Mouse (Mus musculus) embryonic fibroblast, embryonic 13.5 days (primary cell): ENCODE data around the gene Defa21.

Experiments
- CTCF ChIP-seq: IDR thresholded peaks from 2 replicates; pipeline ENCODE4 v1.5.1; 2011; ENCODE audit warnings: mild to moderate bottlenecking, control low read depth, low read length, moderate library complexity, borderline replicate concordance; ENCODE audit not compliant: insufficient read depth
- POLR2A ChIP-seq: IDR thresholded peaks from 2 replicates; pipeline ENCODE4 v1.6.1; 2011; ENCODE audit warnings: low read depth, mild to moderate bottlenecking, control low read depth, low read length, moderate library complexity

DNA sequence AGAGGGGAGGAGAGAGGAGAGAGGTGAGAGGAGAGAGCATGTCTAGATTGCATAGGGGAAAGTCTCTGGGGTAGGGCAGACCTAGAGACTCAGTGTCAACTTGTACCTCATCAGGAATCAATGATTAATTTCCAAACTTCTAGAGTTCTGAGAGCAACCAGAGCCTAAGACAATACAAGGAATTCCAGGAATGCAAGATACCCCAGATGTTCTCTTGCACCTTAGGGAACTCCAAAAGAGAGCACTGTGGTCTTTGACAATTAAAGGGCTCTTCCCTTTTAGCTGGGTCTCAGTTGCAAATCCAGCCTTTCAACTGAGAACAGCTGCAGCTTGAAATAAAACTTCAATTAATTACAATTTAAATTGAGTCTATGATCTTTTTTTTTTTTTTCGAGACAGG lies 45.5 kb upstream of the Defa21 start:
- TF ChIP-seq POLR2A (no peak), CTCF (no peak)
